8 mouse cellular contexts compared by ENCODE assay signal in genomic region chr11:99024468-99025134, GRCm38 (mm10). TPM values are rescaled to one million over a fixed set of nuclear protein-coding genes. Genes with fewer than 3 reads are reported as not detected.
DNase-seq lines count a peak whose midpoint lies in the region; ATAC-seq and TF ChIP-seq lines count a peak whose summit lies in the region.

No protein-coding gene starts in this region.

- no peak for TF ChIP-seq POLR2A in liver, adult 2 months (IDR thresholded peaks at IDR 0.05; ENCODE audit: extremely low read depth, insufficient read depth, low read length)

- H3K27me3 ChIP-seq in liver, adult 2 months (ENCODE audit: control insufficient read depth, insufficient read depth, low read length), result no peaks in the 10 kb centered on the region
- no peaks in the 10 kb centered on the region for H3K27me3 ChIP-seq in embryonic facial prominence, embryonic 13.5 days
- no peaks in the 10 kb centered on the region for H3K27me3 ChIP-seq in intestine, embryonic 14.5 days (replicated peaks; ENCODE audit: control insufficient read depth, insufficient read depth, low read length)
- H3K27me3 ChIP-seq in neural tube, embryonic 11.5 days (ENCODE audit: control insufficient read depth, insufficient read depth, low read length), result no peaks in the 10 kb centered on the region

- TF ChIP-seq CTCF in liver, adult 2 months (IDR thresholded peaks at IDR 0.05; ENCODE audit: low read depth, low read length), result no peak

- ATAC-seq in embryonic facial prominence, embryonic 13.5 days (ENCODE audit: insufficient number of reproducible peaks, insufficient read depth, low FRiP score, low TSS enrichment, low read depth), result peak; percentile 32; the same call in 1 of the 2 replicates
- ATAC-seq in intestine, embryonic 14.5 days (replicated peaks; ENCODE audit: low FRiP score, low TSS enrichment, low read depth), result no peak
- ATAC-seq in neural tube, embryonic 11.5 days (ENCODE audit: insufficient read depth, low FRiP score, low TSS enrichment), result peak; percentile 35

- DNase-seq in liver, adult 2 months (ENCODE audit: extremely low read depth, low read depth, low spot score), result no peak
- no peak for DNase-seq in liver
- DNase-seq in intestine, embryonic 14.5 days (ENCODE audit: low spot score), result peak; percentile 66
- no peak for DNase-seq in neural tube, embryonic 11.5 days (ENCODE audit: low spot score)
- no peak for DNase-seq in layer of hippocampus, adult 9-11 months
- DNase-seq in right cerebral cortex, postnatal 4 days, result no peak
- no peak for DNase-seq in cerebellum, postnatal 25 days

- H3K4me1 ChIP-seq in liver, adult 2 months (ENCODE audit: control insufficient read depth, insufficient read depth, low read length), result peaks cover 2% of the 10 kb centered on the region; the same call in 1 of the 2 replicates
- peaks cover 20% of the 10 kb centered on the region for H3K4me1 ChIP-seq in embryonic facial prominence, embryonic 13.5 days
- peaks cover 13% of the 10 kb centered on the region for H3K4me1 ChIP-seq in intestine, embryonic 14.5 days (replicated peaks; ENCODE audit: control insufficient read depth, insufficient read depth, low read length)
- H3K4me1 ChIP-seq in neural tube, embryonic 11.5 days (ENCODE audit: control insufficient read depth, insufficient read depth, low read length), result peaks cover 8% of the 10 kb centered on the region; the same call in 1 of the 2 replicates

- H3K9me3 ChIP-seq in embryonic facial prominence, embryonic 13.5 days, result no peaks in the 10 kb centered on the region
- no peaks in the 10 kb centered on the region for H3K9me3 ChIP-seq in intestine, embryonic 14.5 days (ENCODE audit: control insufficient read depth, low read length)
- H3K9me3 ChIP-seq in neural tube, embryonic 11.5 days (ENCODE audit: control insufficient read depth, low read length), result no peaks in the 10 kb centered on the region

- peak overlapping the region; percentile 8 for H3K4me3 ChIP-seq in liver, adult 2 months (ENCODE audit: insufficient read depth, low read depth, low read length)
- H3K4me3 ChIP-seq in embryonic facial prominence, embryonic 13.5 days, result peak overlapping the region; percentile 70
- peak overlapping the region; percentile 70 for H3K4me3 ChIP-seq in intestine, embryonic 14.5 days (ENCODE audit: low read depth, low read length)
- H3K4me3 ChIP-seq in neural tube, embryonic 11.5 days (ENCODE audit: low read depth, low read length), result peak overlapping the region; percentile 18; the same call in 1 of the 2 replicates

- H3K27ac ChIP-seq in liver, adult 2 months (replicated peaks; ENCODE audit: insufficient read depth, low read depth, low read length), result no peak overlapping the region
- H3K27ac ChIP-seq in embryonic facial prominence, embryonic 13.5 days, result peak overlapping the region; percentile 69
- peak overlapping the region; percentile 51; the same call in 1 of the 2 replicates for H3K27ac ChIP-seq in intestine, embryonic 14.5 days (ENCODE audit: low read depth)
- H3K27ac ChIP-seq in neural tube, embryonic 11.5 days (ENCODE audit: low read depth, low read length), result no peak overlapping the region

- 47% methylated on average over 18 of the region's 18 CpGs for WGBS in liver, adult 2 months
- WGBS in embryonic facial prominence, embryonic 13.5 days, result 36% methylated on average over 18 of the region's 18 CpGs
- 38% methylated on average over 18 of the region's 18 CpGs for WGBS in intestine, embryonic 14.5 days
- WGBS in neural tube, embryonic 11.5 days, result 57% methylated on average over 18 of the region's 18 CpGs

- H3K9ac ChIP-seq in liver, adult 2 months (ENCODE audit: low read depth, low read length), result 0 out of 2 replicates have a peak overlapping the region, but pooled peaks have one; percentile 18
- peak overlapping the region; percentile 44 for H3K9ac ChIP-seq in embryonic facial prominence, embryonic 13.5 days
- H3K9ac ChIP-seq in intestine, embryonic 14.5 days (ENCODE audit: low read length), result peak overlapping the region; percentile 14; the same call in 1 of the 2 replicates
- no peak overlapping the region for H3K9ac ChIP-seq in neural tube, embryonic 11.5 days (ENCODE audit: low read length)

- no peaks in the 10 kb centered on the region for H3K79me2 ChIP-seq in liver, adult 2 months (ENCODE audit: control insufficient read depth, insufficient read depth, low read length)

- H3K36me3 ChIP-seq in liver, adult 2 months (ENCODE audit: control insufficient read depth, insufficient read depth, low read length), result no peaks in the 10 kb centered on the region
- peaks cover 26% of the 10 kb centered on the region for H3K36me3 ChIP-seq in embryonic facial prominence, embryonic 13.5 days
- peaks cover 30% of the 10 kb centered on the region for H3K36me3 ChIP-seq in intestine, embryonic 14.5 days (ENCODE audit: control insufficient read depth, insufficient read depth, low read length)
- peaks cover 7% of the 10 kb centered on the region for H3K36me3 ChIP-seq in neural tube, embryonic 11.5 days (ENCODE audit: control insufficient read depth, insufficient read depth, low read length)

- peak overlapping the region; percentile 56 for H3K4me2 ChIP-seq in embryonic facial prominence, embryonic 13.5 days
- peak overlapping the region; percentile 54 for H3K4me2 ChIP-seq in intestine, embryonic 14.5 days (ENCODE audit: low read length)
- peak overlapping the region; percentile 37 for H3K4me2 ChIP-seq in neural tube, embryonic 11.5 days (ENCODE audit: low read depth)

RNA-seq across cellular contexts. Expression of gene Top2a, which starts 0.6 kb away (rescaled TPM):
- total RNA-seq in liver, adult 2 months (2014; rRNA removed), result 1.8 and 4.2 TPM in 2 replicates
- 0.22 and 0.31 TPM in 2 replicates for polyA plus RNA-seq in liver, adult 2 months (2012; rRNA removed)
- 272 and 279 TPM in 2 replicates for polyA plus RNA-seq in embryonic facial prominence, embryonic 13.5 days (2015; fragmentation: Nextera tagmentation; extraction: Ambion mirVana)
- polyA plus RNA-seq in intestine, embryonic 14.5 days (2014; fragmentation: Nextera tagmentation; extraction: Ambion mirVana), result 248 and 272 TPM in 2 replicates
- 338 and 339 TPM in 2 replicates for polyA plus RNA-seq in neural tube, embryonic 11.5 days (2014; fragmentation: Nextera tagmentation; extraction: Ambion mirVana)

RNA-seq across cellular contexts. Expression of gene Igfbp4, which starts 16.4 kb away (rescaled TPM):
- 662 and 813 TPM in 2 replicates for total RNA-seq in liver, adult 2 months (2014; rRNA removed)
- 1,830 and 2,620 TPM in 2 replicates for polyA plus RNA-seq in liver, adult 2 months (2012; rRNA removed)
- 1,128 and 1,158 TPM in 2 replicates for polyA plus RNA-seq in embryonic facial prominence, embryonic 13.5 days (2015; fragmentation: Nextera tagmentation; extraction: Ambion mirVana)
- polyA plus RNA-seq in intestine, embryonic 14.5 days (2014; fragmentation: Nextera tagmentation; extraction: Ambion mirVana), result 467 and 480 TPM in 2 replicates
- 353 and 365 TPM in 2 replicates for polyA plus RNA-seq in neural tube, embryonic 11.5 days (2014; fragmentation: Nextera tagmentation; extraction: Ambion mirVana)

RNA-seq across cellular contexts. Expression of gene Gjd3, which starts 41.8 kb away (rescaled TPM):
- total RNA-seq in liver, adult 2 months (2014; rRNA removed), result not detected in 2 replicates
- 0.11 TPM in 1 of 2 replicates, not detected in the other for polyA plus RNA-seq in liver, adult 2 months (2012; rRNA removed)
- 0.34 and 0.44 TPM in 2 replicates for polyA plus RNA-seq in embryonic facial prominence, embryonic 13.5 days (2015; fragmentation: Nextera tagmentation; extraction: Ambion mirVana)
- polyA plus RNA-seq in intestine, embryonic 14.5 days (2014; fragmentation: Nextera tagmentation; extraction: Ambion mirVana), result 0.22 TPM in 1 of 2 replicates, not detected in the other
- polyA plus RNA-seq in neural tube, embryonic 11.5 days (2014; fragmentation: Nextera tagmentation; extraction: Ambion mirVana), result 0.57 TPM in 1 of 2 replicates, not detected in the other

Comparison
In these comparisons a context has a peak if more than half of its experiments do, and no peak if none do; other contexts are left out.
1. H3K27ac ChIP-seq: peak in embryonic facial prominence, embryonic 13.5 days (single experiment) and intestine, embryonic 14.5 days (single experiment); none in liver, adult 2 months (single experiment) and neural tube, embryonic 11.5 days (single experiment).
2. H3K4me3 ChIP-seq: peak in every context shown above with its lines; median percentile 70 in embryonic facial prominence, embryonic 13.5 days; 70 in intestine, embryonic 14.5 days; 18 in neural tube, embryonic 11.5 days; 8 in liver, adult 2 months.
3. RNA of gene Top2a, which starts 0.6 kb away (polyA plus RNA-seq): 338 to 339 TPM in neural tube, embryonic 11.5 days, 272 to 279 TPM in embryonic facial prominence, embryonic 13.5 days and 248 to 272 TPM in intestine, embryonic 14.5 days; 0.22 to 0.31 TPM in liver, adult 2 months; every median in the first group is over 100 times any median in the second.
4. Peak in every context shown above with its lines, with median percentiles within 50 percentile points of each other: H3K4me2 ChIP-seq.